Mouse (Mus musculus): Measurements from ENCODE around the gene Cenpj.

The Cenpj gene

DNA sequence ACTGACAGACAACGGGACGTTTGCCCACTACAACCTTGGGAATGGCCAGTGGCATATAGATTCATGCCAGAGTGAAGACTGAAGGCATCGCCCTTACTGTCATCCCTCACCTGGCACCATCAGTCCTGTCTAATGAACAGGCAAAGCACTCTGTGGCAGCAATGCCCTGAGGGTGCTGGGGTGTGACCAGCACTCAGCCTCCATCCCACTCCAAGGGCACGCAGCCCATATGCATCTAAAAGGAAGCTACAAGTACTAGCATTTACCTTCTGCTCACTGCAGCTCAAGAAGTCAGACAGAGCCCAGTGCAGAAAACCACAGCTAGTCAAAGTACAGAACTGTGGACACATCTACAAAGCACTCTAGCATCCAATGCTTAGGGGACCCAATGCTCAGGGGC, 29.7 kb downstream of the Cenpj start:
- DNase-seq (ENCODE audit: low read depth, low spot score): no peak

DNA sequence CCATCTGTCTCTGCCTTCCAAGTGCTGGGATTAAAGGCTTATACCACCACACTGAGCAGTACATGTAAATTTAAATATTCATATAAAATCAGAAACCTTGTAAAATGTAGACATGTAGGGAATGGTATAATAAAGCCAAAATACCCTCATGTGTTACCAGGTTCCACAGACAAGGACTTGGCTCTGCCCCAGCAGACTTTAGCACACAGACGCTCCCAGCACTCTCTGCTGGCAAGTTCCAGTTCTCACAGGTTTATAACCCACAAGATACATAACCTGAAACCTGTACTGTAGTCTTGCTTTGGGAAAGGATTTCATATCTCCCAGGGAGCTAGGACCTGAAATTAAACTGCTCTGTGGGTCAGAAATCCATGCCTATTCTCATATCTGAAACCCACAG, 30.3 kb downstream of the Cenpj start:
- no peak for DNase-seq (ENCODE audit: low read depth, low spot score)

DNA sequence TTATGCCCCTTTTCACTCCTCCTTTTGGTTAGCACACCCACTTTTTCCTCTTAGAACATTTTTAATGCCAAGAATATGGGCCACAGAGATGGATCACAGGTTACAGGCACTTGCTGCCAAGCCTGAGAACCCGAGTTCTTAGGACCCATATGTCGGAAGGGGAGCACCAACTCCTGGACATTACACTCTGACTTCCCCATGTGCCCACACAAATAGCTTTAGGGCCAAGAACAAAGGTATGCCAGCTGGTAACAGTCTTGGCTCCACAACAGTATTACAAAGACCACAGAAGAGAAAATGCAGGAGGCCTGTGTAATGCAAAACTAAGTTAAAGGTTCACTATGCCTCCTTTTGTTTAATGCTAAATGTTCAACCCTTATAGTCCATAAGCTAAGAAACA, 44.4 kb downstream of the Cenpj start:
- no peak for DNase-seq (ENCODE audit: low read depth, low spot score)

DNA sequence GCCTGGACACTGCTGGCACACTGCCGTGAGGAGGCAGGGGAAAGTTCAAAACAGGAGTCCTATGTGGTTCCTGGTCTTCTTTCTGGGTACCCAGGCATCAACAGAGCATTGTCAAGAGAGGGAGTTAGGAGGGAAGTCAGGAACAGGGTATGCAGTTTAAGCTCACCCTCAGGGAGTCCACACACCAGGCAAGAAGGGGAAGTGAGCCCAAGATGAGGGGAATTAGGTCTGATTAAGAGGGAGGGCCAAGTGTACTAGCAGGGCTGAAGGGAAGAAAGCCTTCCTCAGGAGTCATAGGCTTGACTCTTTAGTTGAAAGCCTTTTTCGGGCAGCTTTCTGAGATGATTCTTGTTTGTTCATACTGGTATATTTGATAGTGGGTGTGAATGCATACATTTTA, 60.5 kb downstream of the Cenpj start:
- DNase-seq (ENCODE audit: low read depth, low spot score): no peak

DNA sequence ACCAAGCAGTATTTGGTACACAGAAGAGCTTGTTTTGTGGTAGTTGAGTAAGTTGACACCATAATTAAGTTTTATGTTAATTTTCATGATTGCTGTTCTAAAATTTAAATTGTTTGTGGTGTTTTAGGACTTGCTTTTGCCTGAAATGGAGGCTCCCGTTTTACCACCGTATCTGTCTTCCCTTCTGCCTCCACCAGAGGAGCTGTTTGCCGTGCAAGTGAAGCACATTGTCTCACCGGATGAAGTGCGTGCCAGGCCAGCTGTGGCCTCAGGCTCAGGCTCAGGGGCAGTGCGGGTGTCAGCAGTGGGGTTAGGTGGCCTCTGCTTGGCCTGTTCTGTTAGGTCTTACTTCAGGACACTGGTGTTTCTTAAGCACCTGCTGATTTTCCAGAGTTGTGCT, 63.1 kb downstream of the Cenpj start:
- DNase-seq (ENCODE audit: low read depth, low spot score): no peak

DNA sequence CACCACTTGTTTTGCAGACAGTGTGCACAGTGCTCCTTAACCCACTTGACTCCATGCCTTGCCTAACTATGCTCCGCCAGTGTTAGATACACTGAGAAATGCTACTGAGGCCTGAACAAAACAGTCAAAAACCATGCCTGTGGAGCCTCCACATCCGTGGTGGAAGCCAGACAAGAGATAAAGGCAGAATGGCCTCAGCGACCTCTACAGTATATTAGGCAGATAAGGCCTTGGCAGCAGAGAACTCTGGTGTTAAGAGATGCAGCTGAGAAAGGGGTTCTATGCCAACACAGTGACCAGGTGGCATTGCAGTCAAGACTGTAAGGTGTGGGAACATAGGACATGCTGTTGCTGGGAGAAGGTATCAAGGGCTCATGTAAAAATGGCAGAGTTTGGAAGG, 68.5 kb downstream of the Cenpj start:
- no peak for DNase-seq (ENCODE audit: low read depth, low spot score)

DNA sequence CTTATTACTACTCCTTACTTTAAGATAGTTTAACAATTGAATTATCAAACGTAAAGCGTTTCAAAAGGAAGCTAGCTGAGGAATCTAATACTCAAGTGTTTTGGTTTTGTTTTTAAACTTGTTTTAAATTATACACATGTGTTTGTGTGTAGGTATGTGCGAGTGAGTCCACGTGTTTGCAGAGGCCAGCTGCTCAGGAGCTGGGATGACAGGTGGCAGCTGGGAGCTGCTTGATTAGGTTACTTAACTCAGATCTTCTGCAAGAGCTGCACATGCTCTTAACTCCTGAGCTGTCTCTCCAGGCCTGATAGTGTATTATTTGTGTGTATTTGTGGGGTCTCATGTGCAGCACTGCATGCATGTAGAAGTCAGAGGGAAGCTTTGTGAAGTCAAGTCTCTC, 72.8 kb downstream of the Cenpj start:
- no peak for DNase-seq (ENCODE audit: low read depth, low spot score)

DNA sequence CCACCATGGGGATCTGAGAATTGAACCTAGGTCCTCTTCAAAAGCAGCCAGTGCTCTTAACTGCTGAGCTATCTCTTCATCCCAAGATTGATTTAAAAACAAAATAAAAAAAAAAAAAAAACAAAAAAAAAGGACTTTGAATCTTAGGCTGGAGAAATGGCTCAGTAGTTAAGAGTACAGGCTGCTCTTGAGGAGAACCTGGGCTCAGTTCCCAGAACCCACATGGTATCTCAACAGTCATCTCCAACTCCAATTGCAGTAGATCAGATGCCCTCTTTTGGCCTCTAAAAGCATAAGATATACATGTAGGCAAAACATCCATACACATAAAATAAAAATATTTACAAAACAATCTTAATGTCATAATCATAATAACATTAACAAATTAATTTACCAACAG, 85.4 kb downstream of the Cenpj start:
- no peak for DNase-seq (ENCODE audit: low read depth, low spot score)

Measured in c-Kit-negative CD71-positive TER-119-positive erythroid progenitor cells, embryonic 14.5 days (primary cell).